Mouse (Mus musculus) stomach, embryonic 14.5 days (tissue): ENCODE data around the gene Ptpn6. TPM values are rescaled to one million over a fixed set of nuclear protein-coding genes. Genes with fewer than 3 reads are reported as not detected.

Experiments used
- ATAC-seq: fragments of 200-750 bp; cut with Nextera tagmentation; 2 replicates; pipeline ENCODE4 v1.8.0; 2017; ENCODE audit warnings: low read depth, moderate TSS enrichment; ENCODE audit not compliant: insufficient number of reproducible peaks, insufficient read depth, low FRiP score
- H3K27ac ChIP-seq: fragments of 300-500 bp; sonication (generic); 2 replicates; pipeline ENCODE4 v1.5.1; 2014; ENCODE audit warnings: mild to moderate bottlenecking, low read length, moderate library complexity, mixed read lengths
- H3K27me3 ChIP-seq: fragments of 300-500 bp; sonication (generic); 2 replicates; pipeline ENCODE4 v1.6.1; 2014; ENCODE audit warnings: low read length, control low read depth, mixed read lengths; ENCODE audit not compliant: control insufficient read depth, insufficient read depth
- H3K36me3 ChIP-seq: fragments of 300-500 bp; sonication (generic); 2 replicates; pipeline ENCODE4 v1.6.1; 2014; ENCODE audit warnings: mild to moderate bottlenecking, control low read depth, low read length, moderate library complexity, mixed read lengths; ENCODE audit not compliant: control insufficient read depth, insufficient read depth
- H3K4me1 ChIP-seq: fragments of 300-500 bp; sonication (generic); 2 replicates; pipeline ENCODE4 v1.6.1; 2014; ENCODE audit warnings: low read length, control low read depth, mixed read lengths; ENCODE audit not compliant: control insufficient read depth, insufficient read depth
- H3K4me2 ChIP-seq: fragments of 300-500 bp; sonication (generic); replicated peaks from 2 replicates; pipeline ENCODE4 v1.6.1; 2014; ENCODE audit warnings: low read depth, low read length, control low read depth
- H3K4me3 ChIP-seq: fragments of 300-500 bp; sonication (generic); 2 replicates; pipeline ENCODE4 v1.5.1; 2014; ENCODE audit warnings: low read depth, low read length, control low read depth
- H3K9ac ChIP-seq: fragments of 300-500 bp; sonication (generic); replicated peaks from 2 replicates; pipeline ENCODE4 v1.6.1; 2014; ENCODE audit warnings: low read depth, mild to moderate bottlenecking, control low read depth, low read length, moderate library complexity, mixed read lengths
- H3K9me3 ChIP-seq: fragments of 300-500 bp; sonication (generic); 2 replicates; pipeline ENCODE4 v1.6.1; 2016; ENCODE audit warnings: low read depth, low read length, control low read depth; ENCODE audit not compliant: control insufficient read depth
- WGBS: fragments of 180-500 bp; shearing (Covaris S2); extraction: QIAGEN DNeasy Blood & Tissue Kit; methylation state at CpG from one replicate; pipeline ENCODE4 v1.1.7; 2014; 5-methylcytosine and 5-hydroxymethylcytosine counted together
- polyA plus RNA-seq: library from polyadenylated mRNA; unstranded; fragments of >200 nt; fragmentation: Nextera tagmentation; extraction: Ambion mirVana; gene quantifications from 2 replicates; pipeline ENCODE4 v1.2.1, GENCODE M21; 2014

Ptpn6 gene
- polyA plus RNA-seq, 1 experiment from 2014 or later: 15.3 TPM

DNA sequence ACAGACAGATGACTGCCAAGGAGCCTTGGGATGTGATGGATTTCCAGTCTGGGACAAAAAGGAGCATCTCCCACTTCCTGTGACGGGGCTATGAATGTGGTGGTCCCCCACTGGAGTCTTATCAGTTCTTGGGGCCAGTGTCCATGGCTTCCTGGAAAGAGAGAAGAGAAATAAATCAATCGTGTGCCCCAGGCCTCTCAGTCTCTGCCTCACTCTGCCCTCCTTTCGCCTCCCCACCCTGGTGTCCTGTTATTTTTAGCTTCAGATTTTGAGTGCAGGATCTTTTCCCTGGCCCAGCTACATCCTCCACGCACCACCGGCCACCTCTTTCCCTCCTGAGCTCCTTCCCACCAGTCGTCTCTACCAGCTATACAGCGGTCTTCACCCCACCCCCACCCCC is 31.5 kb upstream of the Ptpn6 start:
- Histone ChIP-seq H3K27me3 (no peaks in the 10 kb centered on the region), H3K4me1 (peaks cover 8% of the 10 kb centered on the region; the same call in 1 of the 2 replicates), H3K27ac (no peak overlapping the region), H3K9ac (0 out of 2 replicates have a peak overlapping the region, but pooled peaks have one; percentile 30), H3K4me2 (peak overlapping the region; percentile 84; the same call in 1 of the 2 replicates), H3K9me3 (no peaks in the 10 kb centered on the region), H3K4me3 (peak overlapping the region; percentile 48; the same call in 1 of the 2 replicates), H3K36me3 (no peaks in the 10 kb centered on the region)
- no peak for ATAC-seq
- WGBS: 50% methylated on average over 7 of the region's 7 CpGs

DNA sequence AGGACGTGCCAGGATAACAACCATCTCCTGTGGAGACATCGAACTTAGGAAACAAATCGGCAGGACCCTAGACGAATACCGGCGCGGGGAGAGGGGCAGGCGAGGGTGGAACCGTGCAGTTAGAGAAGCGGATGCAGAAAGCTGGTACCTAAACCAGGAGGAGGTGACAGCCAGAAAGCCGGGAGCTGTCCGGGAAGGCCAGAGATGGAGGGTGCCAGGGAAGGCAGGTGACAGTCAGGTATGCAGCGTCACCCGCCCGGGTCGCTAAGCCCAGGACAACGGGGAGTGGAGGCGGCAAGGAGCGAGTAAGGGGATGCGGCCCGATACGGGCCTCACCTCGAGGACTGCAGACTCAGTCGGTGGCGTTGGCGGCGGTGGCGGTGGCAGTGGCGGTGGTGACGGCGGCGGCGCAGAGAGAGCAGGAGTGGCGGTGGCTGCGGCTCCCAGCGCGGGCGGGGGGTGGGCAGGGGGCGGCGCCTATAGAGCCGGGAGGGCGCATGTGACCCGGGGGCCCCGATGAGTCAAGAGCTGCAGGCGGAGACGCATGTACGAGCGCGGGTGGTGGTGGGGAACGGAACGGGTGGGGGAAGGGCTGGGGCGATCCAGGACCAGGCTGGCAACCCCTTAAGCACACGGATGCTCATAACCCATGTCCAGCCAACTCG is 30.7 kb upstream of the Ptpn6 start, which contains the start of gene Eno2:
Eno2 (minus strand) TSS at position 573 of the 665 bp plus-strand sequence.
- Histone ChIP-seq H3K9ac (0 out of 2 replicates have a peak within 1 kb of the TSS, but pooled peaks have one; percentile 30), H3K4me3 (peak within 1 kb of the TSS; percentile 48), H3K4me1 (peaks cover 8% of the 10 kb centered on the region; the same call in 1 of the 2 replicates), H3K9me3 (no peaks in the 10 kb centered on the region), H3K4me2 (peak within 1 kb of the TSS; percentile 84), H3K36me3 (no peaks in the 10 kb centered on the region), H3K27ac (no peak within 1 kb of the TSS), H3K27me3 (no peaks in the 10 kb centered on the region)
- peak; percentile 68 for ATAC-seq
- WGBS: under 1% methylated on average over 49 of the region's 54 CpGs

DNA sequence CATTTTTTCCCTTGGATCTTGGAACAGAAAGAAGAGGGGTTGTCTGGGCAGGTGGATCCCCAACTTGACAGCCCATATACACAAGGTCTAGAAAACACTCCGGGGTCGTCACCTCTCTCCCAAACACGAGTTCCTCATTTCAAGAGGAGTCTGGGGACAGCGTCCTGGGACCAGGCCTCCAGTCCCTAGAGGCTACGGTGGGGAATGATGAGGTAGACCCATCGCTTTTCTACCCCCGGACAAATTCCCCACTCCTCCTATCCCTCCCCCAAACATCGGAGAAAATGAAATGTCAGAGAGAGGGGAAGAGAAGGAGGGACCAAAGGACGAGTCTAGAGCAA is 30.2 kb upstream of the Ptpn6 start:
- peaks cover 8% of the 10 kb centered on the region; the same call in 1 of the 2 replicates for H3K4me1 ChIP-seq
- peak overlapping the region; percentile 48 for H3K4me3 ChIP-seq
- 0 out of 2 replicates have a peak overlapping the region, but pooled peaks have one; percentile 8 for H3K9ac ChIP-seq
- no peak for ATAC-seq
- peak overlapping the region; percentile 84 for H3K4me2 ChIP-seq
- no peaks in the 10 kb centered on the region for H3K9me3 ChIP-seq
- no peaks in the 10 kb centered on the region for H3K27me3 ChIP-seq
- no peak overlapping the region for H3K27ac ChIP-seq
- 6% methylated on average over 9 of the region's 9 CpGs for WGBS
- no peaks in the 10 kb centered on the region for H3K36me3 ChIP-seq

DNA sequence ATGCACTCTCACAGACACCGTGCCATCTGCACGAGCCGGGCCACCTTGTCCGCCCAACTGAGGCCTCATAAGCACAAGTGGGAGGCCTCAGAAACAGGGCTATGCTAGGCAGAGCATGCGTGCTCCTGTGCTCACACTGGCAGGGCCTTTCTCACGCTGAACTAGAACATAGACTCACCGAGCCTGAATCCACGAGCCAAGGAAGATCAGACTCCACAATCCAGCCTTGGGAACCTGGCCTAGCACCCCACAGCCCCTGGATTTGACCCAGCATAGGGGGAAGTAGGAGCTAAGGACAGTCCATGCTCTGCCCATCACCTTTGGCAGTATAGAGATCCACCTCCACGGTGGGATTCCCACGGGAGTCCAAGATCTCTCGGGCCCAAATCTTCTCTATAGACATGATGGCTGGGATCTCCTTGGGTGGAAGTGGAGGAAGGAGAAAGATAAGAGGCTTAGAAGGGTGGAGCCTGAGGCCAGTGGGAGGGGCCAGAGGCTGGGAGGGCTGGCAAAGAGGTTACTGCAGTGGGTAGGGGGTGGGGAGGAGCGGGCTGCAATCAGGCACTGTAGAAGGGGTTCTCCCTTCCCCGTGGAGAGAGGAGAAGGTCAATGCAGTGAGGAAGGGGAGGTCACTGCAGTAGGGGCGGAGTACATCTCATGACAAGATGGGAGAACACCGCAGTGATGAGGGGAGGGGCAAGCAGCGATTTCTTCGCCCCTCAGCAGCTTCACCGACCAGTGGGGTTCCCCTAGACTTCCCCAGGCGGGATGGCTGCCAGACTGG is 29.6 kb upstream of the Ptpn6 start:
- ATAC-seq: peak; percentile 24
- peak overlapping the region; percentile 48 for H3K4me3 ChIP-seq
- H3K9me3 ChIP-seq: no peaks in the 10 kb centered on the region
- WGBS: 32% methylated on average over 18 of the region's 19 CpGs
- H3K36me3 ChIP-seq: no peaks in the 10 kb centered on the region
- peak overlapping the region; percentile 84 for H3K4me2 ChIP-seq
- no peak overlapping the region for H3K27ac ChIP-seq
- no peaks in the 10 kb centered on the region for H3K27me3 ChIP-seq
- no peak overlapping the region for H3K9ac ChIP-seq
- H3K4me1 ChIP-seq: peaks cover 8% of the 10 kb centered on the region; the same call in 1 of the 2 replicates

DNA sequence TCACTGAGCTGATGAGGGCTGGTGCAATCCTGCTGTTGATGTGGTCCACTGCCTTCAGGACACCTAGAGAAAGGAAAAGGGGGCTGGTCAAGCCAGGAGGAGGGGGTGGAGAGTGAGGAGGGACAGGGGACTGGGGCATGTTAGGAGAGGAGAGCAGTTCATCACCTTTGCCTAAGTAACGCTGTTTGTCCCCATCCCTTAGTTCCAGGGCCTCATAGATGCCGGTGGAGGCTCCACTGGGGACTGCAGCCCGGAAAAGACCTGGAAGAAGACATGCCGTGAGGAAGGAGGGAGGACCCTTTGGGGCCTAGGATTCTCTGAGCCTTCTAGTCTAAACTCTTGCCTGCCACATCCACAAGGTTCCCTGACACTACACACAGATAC is 29.0 kb upstream of the Ptpn6 start:
- no peak for ATAC-seq
- Histone ChIP-seq H3K36me3 (no peaks in the 10 kb centered on the region), H3K4me1 (peaks cover 8% of the 10 kb centered on the region; the same call in 1 of the 2 replicates), H3K27me3 (no peaks in the 10 kb centered on the region), H3K4me2 (no peak overlapping the region), H3K4me3 (no peak overlapping the region), H3K9ac (no peak overlapping the region), H3K9me3 (no peaks in the 10 kb centered on the region), H3K27ac (no peak overlapping the region)
- 52% methylated on average over 4 of the region's 4 CpGs for WGBS

DNA sequence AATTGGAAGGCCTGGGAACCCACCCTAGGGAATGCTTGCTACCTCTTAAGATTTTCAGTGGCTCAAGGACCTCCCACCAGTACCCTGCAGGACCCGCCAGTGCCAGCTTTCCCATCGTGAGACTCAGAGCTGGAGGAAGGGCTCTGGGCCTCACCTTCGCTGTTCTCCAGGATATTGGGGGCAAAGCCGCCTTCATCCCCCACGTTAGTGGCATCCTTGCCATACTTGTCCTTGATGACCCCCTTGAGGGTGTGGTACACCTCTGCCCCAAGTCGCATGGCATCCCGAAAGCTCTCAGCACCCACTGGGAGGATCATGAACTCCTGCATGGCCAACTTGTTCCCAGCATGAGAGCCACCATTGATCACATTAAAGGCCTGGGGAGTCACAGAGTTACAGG is 27.4 kb upstream of the Ptpn6 start:
- H3K4me3 ChIP-seq: no peak overlapping the region
- 89% methylated on average over 7 of the region's 7 CpGs for WGBS
- no peak overlapping the region for H3K9ac ChIP-seq
- ATAC-seq: no peak
- H3K27ac ChIP-seq: no peak overlapping the region
- H3K4me2 ChIP-seq: no peak overlapping the region
- H3K36me3 ChIP-seq: no peaks in the 10 kb centered on the region
- H3K9me3 ChIP-seq: no peaks in the 10 kb centered on the region
- no peaks in the 10 kb centered on the region for H3K27me3 ChIP-seq
- H3K4me1 ChIP-seq: peaks cover 8% of the 10 kb centered on the region; the same call in 1 of the 2 replicates

DNA sequence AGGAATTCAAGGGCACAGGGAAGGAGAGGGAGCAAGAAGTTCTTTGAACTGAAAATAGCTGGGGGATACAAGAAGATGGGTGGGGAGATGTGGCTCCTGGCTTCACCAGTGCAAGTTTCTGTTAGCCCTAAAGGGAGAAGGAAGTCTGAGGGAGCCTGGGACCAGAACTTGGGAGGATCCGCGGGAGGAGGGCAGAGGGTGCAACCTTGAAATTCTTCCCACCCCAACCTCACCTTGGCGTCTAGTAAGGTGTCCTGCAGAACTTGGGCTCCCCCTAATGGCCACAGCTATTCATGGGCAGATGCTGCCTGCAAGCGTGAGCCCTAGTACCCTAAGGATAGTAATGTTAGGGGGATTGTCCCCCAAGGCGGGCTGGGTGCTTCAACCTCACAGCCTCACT is 20.7 kb upstream of the Ptpn6 start:
- H3K27me3 ChIP-seq: no peaks in the 10 kb centered on the region
- 5% methylated on average over 5 of the region's 5 CpGs for WGBS
- H3K27ac ChIP-seq: peak overlapping the region; percentile 98
- peak overlapping the region; percentile 83 for H3K4me2 ChIP-seq
- no peak overlapping the region for H3K4me3 ChIP-seq
- peaks cover 32% of the 10 kb centered on the region; the same call in 1 of the 2 replicates for H3K4me1 ChIP-seq
- no peaks in the 10 kb centered on the region for H3K9me3 ChIP-seq
- ATAC-seq: 0 out of 2 replicates have a peak, but pooled peaks have one; percentile 8
- no peaks in the 10 kb centered on the region for H3K36me3 ChIP-seq
- H3K9ac ChIP-seq: no peak overlapping the region; the same call in 1 of the 2 replicates

DNA sequence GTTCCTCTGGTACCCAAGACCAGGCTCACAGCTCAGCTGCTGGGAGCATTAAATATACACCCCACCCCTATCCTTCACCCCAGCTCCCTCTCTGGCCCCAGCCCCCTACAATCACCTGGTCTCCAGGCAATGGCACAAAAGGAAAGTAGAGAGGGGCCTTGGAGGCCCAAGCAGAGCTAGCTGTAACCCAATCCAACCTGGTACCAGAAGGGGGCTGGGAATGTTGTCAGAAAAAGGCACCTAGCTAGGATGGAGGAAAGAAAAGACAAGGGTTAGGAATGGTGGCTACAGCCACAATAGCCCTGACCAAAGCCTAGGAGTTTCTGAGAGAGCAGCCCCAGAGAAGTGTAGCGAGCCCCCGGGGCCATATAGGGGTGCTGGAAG is 20.3 kb upstream of the Ptpn6 start:
- 58% methylated on average over 2 of the region's 2 CpGs for WGBS
- Histone ChIP-seq H3K27me3 (no peaks in the 10 kb centered on the region), H3K4me1 (peaks cover 36% of the 10 kb centered on the region; the same call in 1 of the 2 replicates), H3K36me3 (no peaks in the 10 kb centered on the region), H3K9me3 (no peaks in the 10 kb centered on the region), H3K4me2 (peak overlapping the region; percentile 83), H3K4me3 (0 out of 2 replicates have a peak overlapping the region, but pooled peaks have one; percentile 85), H3K9ac (no peak overlapping the region; the same call in 1 of the 2 replicates), H3K27ac (peak overlapping the region; percentile 98)
- ATAC-seq: no peak
